Mouse (Mus musculus): Measurements from ENCODE around the gene Faim.

GRCm38 (mm10) chr9:98965084-98965483 is 21.1 kb upstream of the Faim start:
- TF ChIP-seq CTCF (IDR thresholded peaks at IDR 0.05; ENCODE audit: insufficient read depth, low read depth, low read length) (peak; percentile 32; the same call in 1 of the 2 replicates), POLR2A (IDR thresholded peaks at IDR 0.05; ENCODE audit: insufficient read depth, low read depth, low read length) (no peak)

Measured in olfactory bulb, adult 2 months (tissue).